Mouse (Mus musculus) testis, adult 10 weeks (tissue): ENCODE measurements around the gene Sptb. TPM values are rescaled to one million over a fixed set of nuclear protein-coding genes. Genes with fewer than 3 reads are reported as not detected.

Experiments used
- polyA plus RNA-seq: library from polyadenylated mRNA; stranded (reverse); fragments of 350-450 nt; fragmentation: Illumina TruSeq; extraction: RNeasy Lipid Tissue Mini Kit (QIAGEN cat#74804); gene quantifications from one replicate; pipeline ENCODE4 v1.2.3, GENCODE M21; 2014; ENCODE audit warnings: low read depth, low replicate concordance

The Sptb gene
- polyA plus RNA-seq = 0.81 TPM

DNA sequence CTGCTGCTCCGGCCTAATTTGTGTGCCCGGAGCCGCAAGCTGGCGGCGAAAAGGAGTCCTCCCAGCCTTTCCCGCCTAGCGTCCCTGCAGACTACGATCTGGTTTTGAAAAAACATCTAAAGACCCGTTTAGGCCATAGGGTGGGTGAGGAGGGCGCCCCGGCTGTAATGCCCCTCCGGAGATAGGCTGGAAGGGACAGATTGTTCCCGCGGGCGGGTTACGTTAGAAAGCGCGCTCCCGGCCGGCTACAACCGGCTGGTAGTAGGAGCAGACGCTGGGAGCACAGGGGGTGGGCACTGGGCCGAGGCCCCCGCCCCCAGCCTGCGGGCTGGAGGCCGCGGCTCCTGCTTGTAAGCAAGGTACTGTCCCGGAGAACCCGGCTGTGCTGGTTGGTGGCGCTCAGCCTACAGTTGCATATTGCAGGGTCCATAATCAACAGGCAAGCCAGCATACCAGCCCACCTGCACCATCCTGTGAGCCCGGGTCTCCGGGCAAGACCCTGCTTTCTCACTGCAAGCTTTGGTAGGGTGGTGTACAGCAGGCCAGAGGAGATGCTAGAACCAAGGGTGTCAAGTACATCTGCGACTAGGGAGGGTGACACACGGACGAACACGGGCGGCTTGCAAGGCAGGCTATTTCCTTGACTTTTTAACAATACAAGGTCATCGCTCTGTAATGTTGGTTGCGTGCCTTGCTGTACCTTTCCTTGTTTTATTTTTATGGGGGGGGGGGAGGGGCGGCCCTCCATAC lies at the start of gene Sptb:
TSS of gene Sptb (minus strand) at position 197 of the 750 bp plus-strand sequence.

DNA sequence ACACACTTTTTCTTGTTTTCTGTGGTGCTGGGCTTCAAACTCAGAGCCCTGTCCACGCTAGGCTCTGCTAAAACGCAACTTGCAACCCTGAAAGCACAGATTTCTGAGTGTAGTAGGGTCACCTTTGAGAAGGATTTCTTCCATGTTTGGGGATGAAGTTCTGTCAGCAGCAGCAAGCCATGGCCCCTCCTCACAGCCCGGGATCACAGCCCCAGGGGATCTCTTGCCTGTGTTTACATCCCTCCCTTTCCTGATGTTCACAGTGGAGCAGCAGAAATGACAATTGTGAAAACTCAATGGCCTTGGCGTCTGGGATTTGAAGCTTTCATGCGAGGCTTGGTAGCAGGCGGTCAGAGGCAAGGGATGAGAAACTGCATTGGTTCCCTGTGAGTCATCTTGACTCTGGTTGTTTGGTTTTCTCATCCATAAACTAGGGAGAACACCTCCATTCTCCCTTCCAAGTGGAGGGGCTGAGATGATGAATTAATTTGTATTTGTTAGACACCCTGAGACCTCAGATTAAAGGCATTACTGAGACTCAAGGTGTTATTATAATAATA lies 179.7 kb downstream of the Sptb start, which contains the start of gene Plekhg3:
TSS of gene Plekhg3 (plus strand) at position 312 of the 560 bp plus-strand sequence.

Other genes starting within 250 kb of the Sptb start
- 0.80 TPM for gene Plekhg3, start 179.7 kb downstream of the Sptb start, polyA plus RNA-seq
- 52.5 TPM for gene Churc1, start 55.0 kb upstream of the Sptb start, polyA plus RNA-seq
- gene Fntb, start 55.0 kb upstream of the Sptb start, polyA plus RNA-seq = 2.7 TPM
- gene Gpx2, start 85.0 kb upstream of the Sptb start, polyA plus RNA-seq = not detected
- gene Rab15, start 112.4 kb upstream of the Sptb start, polyA plus RNA-seq = 0.10 TPM